Mouse (Mus musculus) stomach, embryonic 14.5 days (tissue): ENCODE data around the gene Sugp2. TPM values are rescaled to one million over a fixed set of nuclear protein-coding genes. Genes with fewer than 3 reads are reported as not detected.
"Not testable (repeated sequence)": the region's sequence is repeated elsewhere in the genome, so short reads cannot be mapped to it uniquely, and the experiment has no call there.

ENCODE experiments used
- ATAC-seq: fragments of 200-750 bp; cut with Nextera tagmentation; 2 replicates; pipeline ENCODE4 v1.8.0; 2017; ENCODE audit warnings: low read depth, moderate TSS enrichment; ENCODE audit not compliant: insufficient number of reproducible peaks, insufficient read depth, low FRiP score
- H3K27ac ChIP-seq: fragments of 300-500 bp; sonication (generic); 2 replicates; pipeline ENCODE4 v1.5.1; 2014; ENCODE audit warnings: mild to moderate bottlenecking, low read length, moderate library complexity, mixed read lengths
- H3K27me3 ChIP-seq: fragments of 300-500 bp; sonication (generic); 2 replicates; pipeline ENCODE4 v1.6.1; 2014; ENCODE audit warnings: low read length, control low read depth, mixed read lengths; ENCODE audit not compliant: control insufficient read depth, insufficient read depth
- H3K36me3 ChIP-seq: fragments of 300-500 bp; sonication (generic); 2 replicates; pipeline ENCODE4 v1.6.1; 2014; ENCODE audit warnings: mild to moderate bottlenecking, control low read depth, low read length, moderate library complexity, mixed read lengths; ENCODE audit not compliant: control insufficient read depth, insufficient read depth
- H3K4me1 ChIP-seq: fragments of 300-500 bp; sonication (generic); 2 replicates; pipeline ENCODE4 v1.6.1; 2014; ENCODE audit warnings: low read length, control low read depth, mixed read lengths; ENCODE audit not compliant: control insufficient read depth, insufficient read depth
- H3K4me2 ChIP-seq: fragments of 300-500 bp; sonication (generic); replicated peaks from 2 replicates; pipeline ENCODE4 v1.6.1; 2014; ENCODE audit warnings: low read depth, low read length, control low read depth
- H3K4me3 ChIP-seq: fragments of 300-500 bp; sonication (generic); 2 replicates; pipeline ENCODE4 v1.5.1; 2014; ENCODE audit warnings: low read depth, low read length, control low read depth
- H3K9ac ChIP-seq: fragments of 300-500 bp; sonication (generic); replicated peaks from 2 replicates; pipeline ENCODE4 v1.6.1; 2014; ENCODE audit warnings: low read depth, mild to moderate bottlenecking, control low read depth, low read length, moderate library complexity, mixed read lengths
- H3K9me3 ChIP-seq: fragments of 300-500 bp; sonication (generic); 2 replicates; pipeline ENCODE4 v1.6.1; 2016; ENCODE audit warnings: low read depth, low read length, control low read depth; ENCODE audit not compliant: control insufficient read depth
- WGBS: fragments of 180-500 bp; shearing (Covaris S2); extraction: QIAGEN DNeasy Blood & Tissue Kit; methylation state at CpG from one replicate; pipeline ENCODE4 v1.1.7; 2014; 5-methylcytosine and 5-hydroxymethylcytosine counted together
- polyA plus RNA-seq: library from polyadenylated mRNA; unstranded; fragments of >200 nt; fragmentation: Nextera tagmentation; extraction: Ambion mirVana; gene quantifications from 2 replicates; pipeline ENCODE4 v1.2.1, GENCODE M21; 2014

Sugp2 gene
- polyA plus RNA-seq, 1 experiment from 2014 or later = 30.7 TPM

GRCm38 (mm10) chr8:70215092-70215491 is 18.9 kb upstream of the Sugp2 start:
- Histone ChIP-seq H3K9ac (no peak overlapping the region), H3K27ac (no peak overlapping the region), H3K4me1 (peaks cover 9% of the 10 kb centered on the region; the same call in 1 of the 2 replicates), H3K36me3 (no peaks in the 10 kb centered on the region), H3K4me2 (no peak overlapping the region), H3K27me3 (no peaks in the 10 kb centered on the region), H3K4me3 (no peak overlapping the region), H3K9me3 (no peaks in the 10 kb centered on the region)
- 65% methylated on average over 5 of the region's 5 CpGs for WGBS
- no peak for ATAC-seq

- H3K9me3 ChIP-seq, H3K4me3 ChIP-seq, H3K4me1 ChIP-seq, H3K27me3 ChIP-seq, ATAC-seq, H3K4me2 ChIP-seq, H3K36me3 ChIP-seq, H3K27ac ChIP-seq, H3K9ac ChIP-seq: not testable (repeated sequence)
- whole genome bisulfite sequencing = 69% methylated on average over 3 of the region's 3 CpGs
These were observed 17.9 kb upstream of the Sugp2 start for GRCm38 (mm10) chr8:70216161-70216560.

- H3K27me3 ChIP-seq = no peaks in the 10 kb centered on the region
- H3K4me1 ChIP-seq = no peaks in the 10 kb centered on the region
- no peaks in the 10 kb centered on the region for H3K9me3 ChIP-seq
- 60% methylated on average over 1 of the region's 1 CpGs for WGBS
- H3K4me3 ChIP-seq = no peak overlapping the region
- no peaks in the 10 kb centered on the region for H3K36me3 ChIP-seq
- H3K9ac ChIP-seq = no peak overlapping the region
- no peak overlapping the region for H3K4me2 ChIP-seq
- H3K27ac ChIP-seq = no peak overlapping the region
- ATAC-seq = no peak
These were observed 17.5 kb upstream of the Sugp2 start for GRCm38 (mm10) chr8:70216566-70216965.

GRCm38 (mm10) chr8:70217441-70217840 is 16.6 kb upstream of the Sugp2 start:
- no peak overlapping the region for H3K4me3 ChIP-seq
- H3K4me1 ChIP-seq = no peaks in the 10 kb centered on the region
- H3K4me2 ChIP-seq = no peak overlapping the region
- no peak for ATAC-seq
- no peaks in the 10 kb centered on the region for H3K9me3 ChIP-seq
- H3K9ac ChIP-seq = no peak overlapping the region
- no peaks in the 10 kb centered on the region for H3K27me3 ChIP-seq
- no peaks in the 10 kb centered on the region for H3K36me3 ChIP-seq
- H3K27ac ChIP-seq = no peak overlapping the region

GRCm38 (mm10) chr8:70219107-70219684 is 14.8 kb upstream of the Sugp2 start:
- no peak overlapping the region for H3K4me2 ChIP-seq
- ATAC-seq = no peak
- H3K36me3 ChIP-seq = no peaks in the 10 kb centered on the region
- H3K4me1 ChIP-seq = no peaks in the 10 kb centered on the region
- 46% methylated on average over 5 of the region's 5 CpGs for WGBS
- H3K4me3 ChIP-seq = no peak overlapping the region
- H3K9me3 ChIP-seq = no peaks in the 10 kb centered on the region
- H3K27ac ChIP-seq = no peak overlapping the region
- H3K9ac ChIP-seq = no peak overlapping the region
- no peaks in the 10 kb centered on the region for H3K27me3 ChIP-seq

- no peak for ATAC-seq
These were observed 13.7 kb upstream of the Sugp2 start for GRCm38 (mm10) chr8:70220236-70220840.

GRCm38 (mm10) chr8:70220911-70221310 is 13.1 kb upstream of the Sugp2 start:
- H3K27me3 ChIP-seq = no peaks in the 10 kb centered on the region
- no peak overlapping the region for H3K9ac ChIP-seq
- WGBS = 93% methylated on average over 3 of the region's 3 CpGs
- no peak for ATAC-seq
- H3K4me3 ChIP-seq = no peak overlapping the region
- H3K9me3 ChIP-seq = no peaks in the 10 kb centered on the region
- no peak overlapping the region for H3K27ac ChIP-seq
- H3K4me2 ChIP-seq = no peak overlapping the region
- peaks cover 9% of the 10 kb centered on the region for H3K36me3 ChIP-seq
- no peaks in the 10 kb centered on the region for H3K4me1 ChIP-seq

More at GRCm38 (mm10) chr8:70220236-70220840, 13.7 kb upstream of the Sugp2 start:
- H3K36me3 ChIP-seq = peaks cover 8% of the 10 kb centered on the region
- no peaks in the 10 kb centered on the region for H3K9me3 ChIP-seq
- H3K27ac ChIP-seq = no peak overlapping the region
- H3K9ac ChIP-seq = no peak overlapping the region
- no peaks in the 10 kb centered on the region for H3K4me1 ChIP-seq
- 72% methylated on average over 8 of the region's 8 CpGs for WGBS
- H3K4me2 ChIP-seq = no peak overlapping the region
- no peak overlapping the region for H3K4me3 ChIP-seq
- no peaks in the 10 kb centered on the region for H3K27me3 ChIP-seq

GRCm38 (mm10) chr8:70222041-70222440 is 12.0 kb upstream of the Sugp2 start:
- ATAC-seq = no peak
- 94% methylated on average over 12 of the region's 12 CpGs for WGBS
- Histone ChIP-seq H3K9ac (no peak overlapping the region), H3K27me3 (no peaks in the 10 kb centered on the region), H3K4me3 (no peak overlapping the region), H3K27ac (no peak overlapping the region), H3K4me2 (no peak overlapping the region), H3K4me1 (no peaks in the 10 kb centered on the region), H3K9me3 (no peaks in the 10 kb centered on the region), H3K36me3 (peaks cover 9% of the 10 kb centered on the region)

GRCm38 (mm10) chr8:70223341-70223740 is 10.7 kb upstream of the Sugp2 start:
- ATAC-seq = no peak
- Histone ChIP-seq H3K36me3 (peaks cover 9% of the 10 kb centered on the region), H3K27me3 (no peaks in the 10 kb centered on the region), H3K4me2 (no peak overlapping the region), H3K4me1 (no peaks in the 10 kb centered on the region), H3K27ac (no peak overlapping the region), H3K9me3 (no peaks in the 10 kb centered on the region), H3K4me3 (no peak overlapping the region), H3K9ac (no peak overlapping the region)
- whole genome bisulfite sequencing = 45% methylated on average over 6 of the region's 6 CpGs
